Mouse (Mus musculus): Measurements from ENCODE around the gene Diaph3. TPM values are rescaled to one million over a fixed set of nuclear protein-coding genes. Genes with fewer than 3 reads are reported as not detected.

Gene Diaph3
- 12.4 and 13.1 TPM in 2 replicates for polyA plus RNA-seq (2015; fragmentation: Nextera tagmentation; extraction: Ambion mirVana)

GRCm38 (mm10) chr14:87140963-87141486 is at the start of gene Diaph3:
Gene Diaph3 (minus strand): TSS chr14:87141235.
- H3K4me2 ChIP-seq = peak within 1 kb of the TSS; percentile 87
- peak; percentile 99 for ATAC-seq (replicated peaks; ENCODE audit: low FRiP score)
- H3K4me3 ChIP-seq (replicated peaks) = peak within 1 kb of the TSS; percentile 89
- H3K4me1 ChIP-seq = peaks cover 14% of the 10 kb centered on the region; the same call in 1 of the 2 replicates
- under 1% methylated on average over 43 of the region's 43 CpGs for WGBS
- 0 out of 2 replicates have a peak, but pooled peaks cover 3% of the 10 kb centered on the region for H3K36me3 ChIP-seq
- H3K27me3 ChIP-seq = no peaks in the 10 kb centered on the region
- peak within 1 kb of the TSS; percentile 79 for H3K27ac ChIP-seq
- H3K9me3 ChIP-seq (replicated peaks) = no peaks in the 10 kb centered on the region
- H3K9ac ChIP-seq = peak within 1 kb of the TSS; percentile 64

- H3K4me1 ChIP-seq = no peaks in the 10 kb centered on the region
- no peak overlapping the region for H3K4me2 ChIP-seq
- H3K27me3 ChIP-seq = no peaks in the 10 kb centered on the region
- H3K36me3 ChIP-seq = no peaks in the 10 kb centered on the region
- no peak for ATAC-seq (replicated peaks; ENCODE audit: low FRiP score)
- H3K27ac ChIP-seq = no peak overlapping the region
- no peak overlapping the region for H3K4me3 ChIP-seq (replicated peaks)
- 73% methylated on average over 4 of the region's 4 CpGs for WGBS
- H3K9me3 ChIP-seq (replicated peaks) = no peaks in the 10 kb centered on the region
- H3K9ac ChIP-seq = no peak overlapping the region
Observed at GRCm38 (mm10) chr14:87190685-87191084, 49.6 kb upstream of the Diaph3 start.

DNA sequence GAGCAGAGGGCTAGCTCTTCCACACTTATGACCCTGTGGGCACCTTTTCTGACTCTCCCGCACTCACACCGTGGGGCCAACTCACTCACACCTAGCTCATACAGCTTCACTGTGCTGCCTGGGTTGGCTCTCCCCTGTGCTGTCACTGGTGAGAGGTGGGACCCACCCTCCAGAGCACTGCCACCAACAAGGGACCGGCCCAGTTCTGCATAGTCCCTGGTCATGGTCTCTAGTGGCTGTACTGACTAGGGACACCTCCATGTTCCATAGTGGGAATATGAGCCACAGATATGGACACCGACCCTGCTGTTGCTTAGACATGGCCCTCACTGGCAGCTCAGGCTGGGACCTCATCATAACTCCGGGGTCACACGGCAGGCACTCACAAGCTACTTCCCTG is 30.5 kb upstream of the Diaph3 start:
- Histone ChIP-seq H3K36me3 (no peaks in the 10 kb centered on the region), H3K27me3 (no peaks in the 10 kb centered on the region), H3K9ac (no peak overlapping the region), H3K4me3 (replicated peaks) (no peak overlapping the region), H3K4me2 (no peak overlapping the region), H3K4me1 (no peaks in the 10 kb centered on the region), H3K27ac (no peak overlapping the region), H3K9me3 (replicated peaks) (no peaks in the 10 kb centered on the region)
- WGBS = 82% methylated on average over 6 of the region's 6 CpGs
- peak; percentile 52; the same call in 1 of the 2 replicates for ATAC-seq (replicated peaks; ENCODE audit: low FRiP score)

- no peaks in the 10 kb centered on the region for H3K36me3 ChIP-seq
- no peaks in the 10 kb centered on the region for H3K4me1 ChIP-seq
- H3K4me2 ChIP-seq = no peak overlapping the region
- WGBS = 69% methylated on average over 1 of the region's 1 CpGs
- no peak overlapping the region for H3K9ac ChIP-seq
- no peak for ATAC-seq (replicated peaks; ENCODE audit: low FRiP score)
- no peaks in the 10 kb centered on the region for H3K27me3 ChIP-seq
- no peaks in the 10 kb centered on the region for H3K9me3 ChIP-seq (replicated peaks)
- no peak overlapping the region for H3K4me3 ChIP-seq (replicated peaks)
- H3K27ac ChIP-seq = no peak overlapping the region
Observed at GRCm38 (mm10) chr14:87169151-87169550, 28.1 kb upstream of the Diaph3 start.

GRCm38 (mm10) chr14:87155621-87156238 is 14.7 kb upstream of the Diaph3 start:
- no peak overlapping the region for H3K4me3 ChIP-seq (replicated peaks)
- H3K27me3 ChIP-seq = no peaks in the 10 kb centered on the region
- no peak overlapping the region for H3K4me2 ChIP-seq
- no peaks in the 10 kb centered on the region for H3K9me3 ChIP-seq (replicated peaks)
- no peaks in the 10 kb centered on the region for H3K36me3 ChIP-seq
- H3K9ac ChIP-seq = no peak overlapping the region
- no peaks in the 10 kb centered on the region for H3K4me1 ChIP-seq
- WGBS = 80% methylated on average over 9 of the region's 9 CpGs
- no peak overlapping the region for H3K27ac ChIP-seq
- no peak for ATAC-seq (replicated peaks; ENCODE audit: low FRiP score)

DNA sequence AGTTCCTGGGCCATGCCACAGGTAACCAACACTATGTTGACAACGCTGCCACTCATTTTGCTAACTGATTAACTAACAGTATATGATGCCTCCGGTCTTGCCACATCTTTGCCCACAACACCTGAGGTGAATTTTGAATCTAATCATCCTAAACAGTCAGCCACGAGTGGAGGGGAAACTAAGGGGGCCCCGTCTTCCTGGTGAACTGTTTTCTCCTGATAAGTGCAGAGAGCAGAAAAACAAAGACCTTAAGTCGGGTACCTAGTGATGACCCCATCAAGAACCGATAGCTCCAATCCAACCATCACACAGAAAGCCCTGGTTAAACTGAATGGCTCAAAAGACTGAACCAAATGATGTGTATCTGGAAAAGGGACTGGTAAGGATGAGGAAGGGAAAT is 8.6 kb upstream of the Diaph3 start:
- H3K4me3 ChIP-seq (replicated peaks) = no peak overlapping the region
- H3K27ac ChIP-seq = no peak overlapping the region
- no peaks in the 10 kb centered on the region for H3K36me3 ChIP-seq
- H3K27me3 ChIP-seq = no peaks in the 10 kb centered on the region
- H3K9me3 ChIP-seq (replicated peaks) = no peaks in the 10 kb centered on the region
- H3K4me1 ChIP-seq = no peaks in the 10 kb centered on the region
- ATAC-seq (replicated peaks; ENCODE audit: low FRiP score) = no peak
- no peak overlapping the region for H3K4me2 ChIP-seq
- no peak overlapping the region for H3K9ac ChIP-seq
- 79% methylated on average over 6 of the region's 6 CpGs for WGBS

DNA sequence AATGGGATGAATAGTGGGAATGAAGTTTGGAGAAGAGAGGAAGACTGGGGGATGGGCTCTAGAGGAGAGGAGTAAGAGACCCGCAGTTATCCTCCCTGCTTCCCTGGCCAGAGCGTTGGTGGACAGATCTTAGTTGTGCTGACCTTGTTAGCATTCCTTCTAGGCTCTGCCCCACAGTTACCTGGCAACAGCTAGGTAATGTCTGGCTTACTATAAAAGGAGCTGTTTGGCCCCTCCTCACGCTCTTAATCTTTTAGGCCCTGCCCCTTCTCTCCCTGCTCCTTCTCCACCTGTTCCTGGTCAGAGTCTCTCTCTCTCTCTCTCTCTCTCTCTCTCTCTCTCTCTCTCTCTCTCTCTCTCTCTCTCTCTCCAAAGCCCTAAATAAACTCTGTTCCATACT is 5.7 kb upstream of the Diaph3 start:
- no peaks in the 10 kb centered on the region for H3K36me3 ChIP-seq
- WGBS = 56% methylated on average over 3 of the region's 3 CpGs
- no peak overlapping the region for H3K4me3 ChIP-seq (replicated peaks)
- ATAC-seq (replicated peaks; ENCODE audit: low FRiP score) = peak; percentile 53
- 0 out of 2 replicates have a peak, but pooled peaks cover 3% of the 10 kb centered on the region for H3K4me1 ChIP-seq
- no peaks in the 10 kb centered on the region for H3K27me3 ChIP-seq
- no peak overlapping the region for H3K9ac ChIP-seq
- H3K27ac ChIP-seq = no peak overlapping the region
- H3K9me3 ChIP-seq (replicated peaks) = no peaks in the 10 kb centered on the region
- H3K4me2 ChIP-seq = no peak overlapping the region

DNA sequence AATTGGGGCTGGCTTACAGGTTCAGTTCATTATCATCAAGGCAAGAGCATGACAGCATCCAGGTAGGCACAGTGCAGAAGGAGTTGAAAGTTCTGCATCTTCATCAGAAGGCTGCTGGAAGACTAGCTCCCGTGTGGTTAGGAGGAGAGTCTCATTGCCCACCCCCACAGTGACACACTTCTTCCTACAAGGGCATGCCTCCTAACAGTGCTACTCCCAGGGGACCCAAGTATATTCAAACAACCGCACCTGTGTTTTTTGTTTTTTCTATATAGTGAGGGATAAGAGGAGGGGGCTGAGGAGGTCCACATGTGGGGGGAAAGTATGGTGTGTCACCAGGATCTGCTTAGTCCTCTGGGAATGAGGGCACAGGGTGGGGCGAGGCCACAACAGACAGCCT is 4.3 kb upstream of the Diaph3 start:
- no peak overlapping the region for H3K27ac ChIP-seq
- H3K9ac ChIP-seq = no peak overlapping the region
- H3K27me3 ChIP-seq = no peaks in the 10 kb centered on the region
- no peak overlapping the region for H3K4me3 ChIP-seq (replicated peaks)
- H3K36me3 ChIP-seq = no peaks in the 10 kb centered on the region
- ATAC-seq (replicated peaks; ENCODE audit: low FRiP score) = no peak
- no peak overlapping the region for H3K4me2 ChIP-seq
- peaks cover 8% of the 10 kb centered on the region; the same call in 1 of the 2 replicates for H3K4me1 ChIP-seq
- H3K9me3 ChIP-seq (replicated peaks) = no peaks in the 10 kb centered on the region
- WGBS = 85% methylated on average over 3 of the region's 3 CpGs

DNA sequence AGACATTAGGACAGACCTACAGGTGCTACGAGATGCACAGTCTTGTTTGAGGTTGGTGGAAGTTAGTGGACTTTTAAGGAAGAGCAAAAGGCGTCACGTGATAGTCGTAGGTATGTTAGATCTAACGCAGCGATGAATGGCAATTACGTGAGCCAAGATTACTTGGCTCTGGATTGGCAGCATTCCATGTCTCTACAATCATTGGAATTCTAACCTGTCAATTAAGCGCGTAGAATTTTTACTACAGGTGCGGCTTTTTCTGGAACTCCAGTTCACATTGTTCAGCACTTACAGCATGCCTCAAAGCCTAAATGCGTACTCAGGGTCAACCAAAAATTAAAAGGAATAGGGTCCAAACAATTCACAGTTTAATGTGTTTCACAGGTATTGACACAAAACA is 742 bp upstream of the Diaph3 start:
- no peaks in the 10 kb centered on the region for H3K9me3 ChIP-seq (replicated peaks)
- H3K27me3 ChIP-seq = no peaks in the 10 kb centered on the region
- no peak for ATAC-seq (replicated peaks; ENCODE audit: low FRiP score)
- H3K4me1 ChIP-seq = peaks cover 14% of the 10 kb centered on the region; the same call in 1 of the 2 replicates
- WGBS = 78% methylated on average over 11 of the region's 11 CpGs
- no peak overlapping the region for H3K9ac ChIP-seq
- peak overlapping the region; percentile 87 for H3K4me2 ChIP-seq
- H3K27ac ChIP-seq = peak overlapping the region; percentile 68; the same call in 1 of the 2 replicates
- 0 out of 2 replicates have a peak, but pooled peaks cover 3% of the 10 kb centered on the region for H3K36me3 ChIP-seq
- peak overlapping the region; percentile 89 for H3K4me3 ChIP-seq (replicated peaks)

DNA sequence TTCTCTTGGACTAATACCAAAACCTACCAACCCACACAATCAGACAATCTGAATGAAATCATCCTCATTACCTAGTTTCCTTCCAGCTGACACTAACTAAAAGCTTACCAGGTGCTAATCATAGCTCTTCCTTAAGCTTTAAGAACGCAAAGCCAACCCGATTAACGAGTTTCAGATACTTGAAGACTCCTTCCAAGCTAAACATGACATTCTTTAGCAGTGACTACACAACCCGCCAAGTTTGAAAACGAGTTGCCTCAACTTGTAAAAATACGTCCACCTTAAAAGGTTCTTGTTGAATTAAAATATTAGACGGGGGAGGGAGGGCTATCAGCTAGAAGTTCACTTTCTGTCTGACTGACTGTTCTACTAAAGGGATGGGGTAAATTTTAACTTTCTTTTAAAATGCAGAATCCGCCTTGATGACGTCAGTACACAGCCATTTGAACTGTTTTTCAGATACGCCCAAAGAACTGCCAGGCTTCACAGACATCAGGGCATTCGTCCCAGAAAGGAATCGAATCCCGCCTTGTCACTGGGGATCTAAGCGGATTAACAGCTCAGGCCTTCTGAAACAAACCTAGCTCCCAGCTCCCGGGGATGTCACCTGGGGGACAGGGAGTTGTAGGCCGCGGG is 590 bp downstream of the Diaph3 start:
- Histone ChIP-seq H3K4me2 (peak overlapping the region; percentile 87), H3K9ac (peak overlapping the region; percentile 64), H3K4me1 (peaks cover 14% of the 10 kb centered on the region; the same call in 1 of the 2 replicates), H3K36me3 (0 out of 2 replicates have a peak, but pooled peaks cover 3% of the 10 kb centered on the region), H3K9me3 (replicated peaks) (no peaks in the 10 kb centered on the region), H3K27ac (peak overlapping the region; percentile 79), H3K27me3 (no peaks in the 10 kb centered on the region), H3K4me3 (replicated peaks) (peak overlapping the region; percentile 89)
- 2% methylated on average over 17 of the region's 17 CpGs for WGBS
- peak; percentile 59 for ATAC-seq (replicated peaks; ENCODE audit: low FRiP score)

GRCm38 (mm10) chr14:87126076-87126639 is 14.9 kb downstream of the Diaph3 start:
- Histone ChIP-seq H3K9ac (no peak overlapping the region), H3K36me3 (no peaks in the 10 kb centered on the region), H3K4me1 (0 out of 2 replicates have a peak, but pooled peaks cover 7% of the 10 kb centered on the region), H3K9me3 (replicated peaks) (no peaks in the 10 kb centered on the region), H3K27me3 (no peaks in the 10 kb centered on the region), H3K4me2 (no peak overlapping the region), H3K27ac (no peak overlapping the region), H3K4me3 (replicated peaks) (no peak overlapping the region)
- 62% methylated on average over 6 of the region's 6 CpGs for WGBS
- ATAC-seq (replicated peaks; ENCODE audit: low FRiP score) = no peak

DNA sequence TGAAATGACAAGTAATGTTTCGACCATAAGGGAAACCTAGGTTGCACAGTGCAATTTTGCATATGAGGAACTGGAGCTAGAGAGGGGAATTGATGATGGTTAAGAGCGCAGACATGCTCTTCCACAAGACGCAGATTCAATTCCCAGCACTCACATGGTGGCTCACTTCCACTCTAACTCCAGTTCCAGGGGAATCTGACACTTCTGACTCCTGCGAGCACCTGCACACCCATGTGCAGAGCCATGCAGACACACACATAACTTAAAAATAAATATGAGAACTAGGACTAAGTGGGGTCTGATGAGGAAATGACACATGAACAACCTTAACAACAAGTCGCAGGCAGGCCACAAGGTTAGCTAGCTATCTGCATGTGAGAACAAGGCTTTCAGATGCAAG is 15.5 kb downstream of the Diaph3 start:
- Histone ChIP-seq H3K9ac (no peak overlapping the region), H3K27me3 (no peaks in the 10 kb centered on the region), H3K4me3 (replicated peaks) (no peak overlapping the region), H3K27ac (no peak overlapping the region), H3K36me3 (no peaks in the 10 kb centered on the region), H3K4me1 (0 out of 2 replicates have a peak, but pooled peaks cover 7% of the 10 kb centered on the region), H3K4me2 (no peak overlapping the region), H3K9me3 (replicated peaks) (no peaks in the 10 kb centered on the region)
- 81% methylated on average over 5 of the region's 5 CpGs for WGBS
- ATAC-seq (replicated peaks; ENCODE audit: low FRiP score) = no peak

Data from kidney, embryonic 15.5 days (tissue).